In the genomic region with DNA sequence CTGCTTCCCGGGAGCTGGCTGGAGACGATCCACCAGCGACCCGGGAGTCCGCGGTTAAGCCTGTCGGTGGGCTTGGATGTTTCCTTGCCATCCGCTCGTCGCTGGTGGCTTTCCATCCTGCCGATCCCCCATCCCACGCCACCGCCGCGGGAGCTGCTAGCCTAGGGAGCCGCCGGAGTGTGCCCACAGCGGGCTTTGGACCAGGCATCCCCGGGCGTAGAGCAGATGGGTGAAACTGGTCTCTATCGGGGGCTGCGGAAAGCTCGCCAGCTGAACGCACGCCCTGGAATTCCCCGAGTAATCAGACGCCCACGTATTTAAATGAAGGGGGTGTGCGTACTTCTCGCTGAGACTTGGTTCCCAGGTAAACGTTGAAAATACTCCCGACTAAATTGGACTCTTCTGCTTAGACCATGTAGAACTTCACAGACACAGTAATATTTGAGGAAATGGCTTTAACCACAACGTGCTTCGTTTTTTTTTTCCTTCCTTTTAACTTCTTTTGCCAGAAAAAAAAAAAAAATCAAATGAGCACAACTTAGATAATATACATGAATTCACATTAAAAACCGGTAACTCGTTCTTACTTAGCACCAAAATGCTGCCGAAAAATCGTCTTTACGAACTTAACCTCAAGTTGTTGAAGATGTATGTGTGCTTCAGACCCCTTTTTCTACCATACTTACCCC, we compare ENCODE assay signal across 8 mouse cellular contexts. TPM values are rescaled to one million over a fixed set of nuclear protein-coding genes. Genes with fewer than 3 reads are reported as not detected.
DNase-seq lines count a peak whose midpoint lies in the region; ATAC-seq and TF ChIP-seq lines count a peak whose summit lies in the region.

No protein-coding gene starts in this region.

- H3K36me3 ChIP-seq in E14TG2a.4 (ENCODE audit: insufficient read depth, low read length): peaks cover 27% of the 10 kb centered on the region
- H3K36me3 ChIP-seq in forebrain, embryonic 11.5 days (ENCODE audit: control insufficient read depth, insufficient read depth, low read length): no peaks in the 10 kb centered on the region
- H3K36me3 ChIP-seq in heart, embryonic 15.5 days: no peaks in the 10 kb centered on the region
- no peaks in the 10 kb centered on the region; the same call in 1 of the 2 replicates for H3K36me3 ChIP-seq in liver, embryonic 16.5 days (ENCODE audit: control insufficient read depth, insufficient read depth)
- H3K36me3 ChIP-seq in neural tube, embryonic 13.5 days: 0 out of 2 replicates have a peak, but pooled peaks cover 7% of the 10 kb centered on the region

- H3K9ac ChIP-seq in forebrain, embryonic 11.5 days (ENCODE audit: low read length): peak overlapping the region; percentile 87
- H3K9ac ChIP-seq in heart, embryonic 15.5 days: peak overlapping the region; percentile 85
- H3K9ac ChIP-seq in liver, embryonic 16.5 days (ENCODE audit: low read depth, low read length): peak overlapping the region; percentile 95
- peak overlapping the region; percentile 87 for H3K9ac ChIP-seq in neural tube, embryonic 13.5 days

- H3K9me3 ChIP-seq in E14TG2a.4 (ENCODE audit: low read length): peaks cover 7% of the 10 kb centered on the region
- no peaks in the 10 kb centered on the region for H3K9me3 ChIP-seq in forebrain, embryonic 11.5 days (ENCODE audit: control insufficient read depth, low read length)
- no peaks in the 10 kb centered on the region for H3K9me3 ChIP-seq in heart, embryonic 15.5 days (replicated peaks)
- no peaks in the 10 kb centered on the region for H3K9me3 ChIP-seq in liver, embryonic 16.5 days (replicated peaks; ENCODE audit: control insufficient read depth, low read length)
- H3K9me3 ChIP-seq in neural tube, embryonic 13.5 days: no peaks in the 10 kb centered on the region

- WGBS in forebrain, embryonic 11.5 days: 5% methylated on average over 39 of the region's 39 CpGs
- 3% methylated on average over 39 of the region's 39 CpGs for WGBS in heart, embryonic 15.5 days
- 2% methylated on average over 39 of the region's 39 CpGs for WGBS in liver, embryonic 16.5 days (ENCODE audit: insufficient replicate concordance)
- 3% methylated on average over 39 of the region's 39 CpGs for WGBS in neural tube, embryonic 13.5 days

- peak overlapping the region; percentile 97 for H3K4me3 ChIP-seq in E14TG2a.4 (replicated peaks; ENCODE audit: low read length)
- H3K4me3 ChIP-seq in forebrain, embryonic 11.5 days (ENCODE audit: low read depth, low read length): peak overlapping the region; percentile 83
- H3K4me3 ChIP-seq in heart, embryonic 15.5 days: peak overlapping the region; percentile 71
- H3K4me3 ChIP-seq in liver, embryonic 16.5 days (ENCODE audit: low read depth, low read length): peak overlapping the region; percentile 95
- peak overlapping the region; percentile 89 for H3K4me3 ChIP-seq in neural tube, embryonic 13.5 days

- no peak for ATAC-seq in forebrain, embryonic 11.5 days (replicated peaks; ENCODE audit: low FRiP score)
- ATAC-seq in heart, embryonic 15.5 days (replicated peaks; ENCODE audit: insufficient number of reproducible peaks, insufficient read depth, low FRiP score, low read depth): peak; percentile 14; the same call in 1 of the 2 replicates
- ATAC-seq in liver, embryonic 16.5 days (ENCODE audit: low read depth): peak; percentile 7; the same call in 1 of the 2 replicates
- peak; percentile 30; the same call in 1 of the 2 replicates for ATAC-seq in neural tube, embryonic 13.5 days (ENCODE audit: low read depth)

- peak overlapping the region; percentile 63 for H3K4me2 ChIP-seq in forebrain, embryonic 11.5 days (ENCODE audit: low read depth, low read length, severe bottlenecking)
- peak overlapping the region; percentile 70 for H3K4me2 ChIP-seq in heart, embryonic 15.5 days
- H3K4me2 ChIP-seq in liver, embryonic 16.5 days (ENCODE audit: low read depth, low read length): peak overlapping the region; percentile 67
- H3K4me2 ChIP-seq in neural tube, embryonic 13.5 days: peak overlapping the region; percentile 76

- no peaks in the 10 kb centered on the region for H3K27me3 ChIP-seq in E14TG2a.4 (ENCODE audit: insufficient read depth, low read length)
- no peaks in the 10 kb centered on the region for H3K27me3 ChIP-seq in forebrain, embryonic 11.5 days (ENCODE audit: control insufficient read depth, insufficient read depth, low read length)
- H3K27me3 ChIP-seq in heart, embryonic 15.5 days: no peaks in the 10 kb centered on the region
- H3K27me3 ChIP-seq in liver, embryonic 16.5 days (ENCODE audit: control insufficient read depth, insufficient read depth, low read depth, low read length): no peaks in the 10 kb centered on the region
- H3K27me3 ChIP-seq in neural tube, embryonic 13.5 days: no peaks in the 10 kb centered on the region

- peaks cover 45% of the 10 kb centered on the region for H3K4me1 ChIP-seq in E14TG2a.4 (replicated peaks; ENCODE audit: low read depth, low read length)
- peaks cover 4% of the 10 kb centered on the region; the same call in 1 of the 2 replicates for H3K4me1 ChIP-seq in forebrain, embryonic 11.5 days (replicated peaks; ENCODE audit: control insufficient read depth, insufficient read depth, low read length)
- peaks cover 25% of the 10 kb centered on the region for H3K4me1 ChIP-seq in heart, embryonic 15.5 days (replicated peaks)
- H3K4me1 ChIP-seq in liver, embryonic 16.5 days (ENCODE audit: control insufficient read depth, low read depth, low read length): peaks cover 15% of the 10 kb centered on the region
- H3K4me1 ChIP-seq in neural tube, embryonic 13.5 days (replicated peaks): peaks cover 20% of the 10 kb centered on the region

- TF ChIP-seq CTCF in E14TG2a.4 (conservative IDR thresholded peaks at IDR 0.05; ENCODE audit: low read length): no peak

- peak; percentile 61 for DNase-seq in brain, adult 2 months (ENCODE audit: low read depth, low spot score)
- DNase-seq in forebrain, embryonic 11.5 days (ENCODE audit: low spot score): no peak
- DNase-seq in kidney, postnatal 36 days: peak; percentile 35 to 65
- peak; percentile 41 to 62 for DNase-seq in thymus, postnatal 10 days (ENCODE audit: low spot score in 2 of 2)

- H3K27ac ChIP-seq in forebrain, embryonic 11.5 days (ENCODE audit: low read depth, low read length): peak overlapping the region; percentile 79
- peak overlapping the region; percentile 94 for H3K27ac ChIP-seq in heart, embryonic 15.5 days
- H3K27ac ChIP-seq in liver, embryonic 16.5 days (ENCODE audit: low read length): peak overlapping the region; percentile 96
- H3K27ac ChIP-seq in neural tube, embryonic 13.5 days (replicated peaks): peak overlapping the region; percentile 94

RNA-seq across cellular contexts. Expression of a gene that starts 2.2 kb away (rescaled TPM):
- polyA plus RNA-seq in forebrain, embryonic 11.5 days (2014; fragmentation: Nextera tagmentation; extraction: Ambion mirVana): 52.0 and 55.4 TPM in 2 replicates
- 38.2 and 38.5 TPM in 2 replicates for polyA plus RNA-seq in heart, embryonic 15.5 days (2015; fragmentation: Nextera tagmentation; extraction: Ambion mirVana)
- polyA plus RNA-seq in liver, embryonic 16.5 days (2015; fragmentation: Nextera tagmentation; extraction: Ambion mirVana): 20.3 and 21.5 TPM in 2 replicates
- 40.7 and 48.9 TPM in 2 replicates for polyA plus RNA-seq in neural tube, embryonic 13.5 days (2015; fragmentation: Nextera tagmentation; extraction: Ambion mirVana)

RNA-seq across cellular contexts. Expression of a gene that starts 13.0 kb away (rescaled TPM):
- 57.6 and 59.5 TPM in 2 replicates for polyA plus RNA-seq in forebrain, embryonic 11.5 days (2014; fragmentation: Nextera tagmentation; extraction: Ambion mirVana)
- polyA plus RNA-seq in heart, embryonic 15.5 days (2015; fragmentation: Nextera tagmentation; extraction: Ambion mirVana): 39.3 and 45.4 TPM in 2 replicates
- polyA plus RNA-seq in liver, embryonic 16.5 days (2015; fragmentation: Nextera tagmentation; extraction: Ambion mirVana): 10.4 and 11.1 TPM in 2 replicates
- 69.0 and 80.3 TPM in 2 replicates for polyA plus RNA-seq in neural tube, embryonic 13.5 days (2015; fragmentation: Nextera tagmentation; extraction: Ambion mirVana)
